Mouse (Mus musculus) neural tube, embryonic 15.5 days (tissue): ENCODE measurements at regions not wholly inside any gene's neighbourhood (a gene's known extent, or its start where the extent isn't known, plus 50 kb on each side); places are given as distances from the start of the nearest gene placed in this dataset.

Experiments
- ATAC-seq: fragments of 200-750 bp; cut with Nextera tagmentation; 2 replicates; pipeline ENCODE4 v1.8.0; 2017; ENCODE audit warnings: mild to moderate bottlenecking, moderate TSS enrichment, moderate library complexity; ENCODE audit not compliant: low FRiP score
- H3K27ac ChIP-seq: fragments of 300-500 bp; sonication (generic); replicated peaks from 2 replicates; pipeline ENCODE4 v1.5.1; 2015; ENCODE audit warnings: mild to moderate bottlenecking, inconsistent platforms
- H3K27me3 ChIP-seq: fragments of 300-500 bp; sonication (generic); replicated peaks from 2 replicates; pipeline ENCODE4 v1.6.1; 2015; ENCODE audit warnings: inconsistent platforms
- H3K36me3 ChIP-seq: fragments of 300-500 bp; sonication (generic); 2 replicates; pipeline ENCODE4 v1.6.1; 2015; ENCODE audit warnings: inconsistent platforms
- H3K4me1 ChIP-seq: fragments of 300-500 bp; sonication (generic); 2 replicates; pipeline ENCODE4 v1.6.1; 2015; ENCODE audit warnings: inconsistent platforms
- H3K4me2 ChIP-seq: fragments of 300-500 bp; sonication (generic); 2 replicates; pipeline ENCODE4 v1.6.1; 2015; ENCODE audit warnings: inconsistent platforms, mild to moderate bottlenecking, moderate library complexity
- H3K4me3 ChIP-seq: fragments of 300-500 bp; sonication (generic); replicated peaks from 2 replicates; pipeline ENCODE4 v1.5.1; 2015; ENCODE audit warnings: mild to moderate bottlenecking, inconsistent platforms
- H3K9ac ChIP-seq: fragments of 300-500 bp; sonication (generic); replicated peaks from 2 replicates; pipeline ENCODE4 v1.6.1; 2015; ENCODE audit warnings: mild to moderate bottlenecking, inconsistent platforms
- H3K9me3 ChIP-seq: fragments of 300-500 bp; sonication (generic); replicated peaks from 2 replicates; pipeline ENCODE4 v1.6.1; 2016; ENCODE audit warnings: inconsistent platforms
- WGBS: fragments of 180-500 bp; shearing (Covaris S2); methylation state at CpG from one replicate; pipeline ENCODE4 v1.1.7; 2015; ENCODE audit warnings: mixed read lengths; 5-methylcytosine and 5-hydroxymethylcytosine counted together

DNA sequence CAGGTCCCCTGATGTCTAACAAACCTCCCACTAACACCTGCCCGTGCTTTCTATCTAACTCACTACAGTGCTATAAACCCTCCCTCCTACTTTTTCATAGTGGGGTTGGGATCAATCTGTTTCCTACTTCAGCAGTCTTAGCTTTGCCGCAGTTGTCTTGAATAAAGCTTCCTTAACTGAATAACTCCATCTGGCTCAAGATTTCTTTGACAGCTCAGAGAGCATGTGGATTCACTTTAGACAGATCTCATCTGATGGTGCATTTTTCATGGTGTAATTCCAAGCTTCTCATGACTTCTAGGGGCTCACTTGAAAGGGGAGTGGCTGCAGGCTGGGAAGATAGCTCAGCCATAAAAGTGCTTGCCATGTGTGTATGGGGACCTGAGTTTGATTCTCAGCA, 313.2 kb upstream of the Dpyd start:
- 83% methylated on average over 2 of the region's 2 CpGs for WGBS
- no peaks in the 10 kb centered on the region for H3K27me3 ChIP-seq
- H3K36me3 ChIP-seq: no peaks in the 10 kb centered on the region

GRCm38 (mm10) chr3:118275917-118276316, 286.0 kb upstream of the Dpyd start:
- Histone ChIP-seq H3K4me1 (no peaks in the 10 kb centered on the region), H3K4me3 (no peak overlapping the region), H3K9me3 (no peaks in the 10 kb centered on the region), H3K27ac (no peak overlapping the region), H3K9ac (no peak overlapping the region), H3K36me3 (no peaks in the 10 kb centered on the region), H3K4me2 (no peak overlapping the region), H3K27me3 (no peaks in the 10 kb centered on the region)
- no peak for ATAC-seq

More for the DNA sequence above, 313.2 kb upstream of the Dpyd start:
- no peak overlapping the region for H3K27ac ChIP-seq
- H3K9me3 ChIP-seq: no peaks in the 10 kb centered on the region
- no peak overlapping the region for H3K4me3 ChIP-seq
- no peak overlapping the region for H3K9ac ChIP-seq
- ATAC-seq: no peak
- H3K4me2 ChIP-seq: no peak overlapping the region
- no peaks in the 10 kb centered on the region for H3K4me1 ChIP-seq

DNA sequence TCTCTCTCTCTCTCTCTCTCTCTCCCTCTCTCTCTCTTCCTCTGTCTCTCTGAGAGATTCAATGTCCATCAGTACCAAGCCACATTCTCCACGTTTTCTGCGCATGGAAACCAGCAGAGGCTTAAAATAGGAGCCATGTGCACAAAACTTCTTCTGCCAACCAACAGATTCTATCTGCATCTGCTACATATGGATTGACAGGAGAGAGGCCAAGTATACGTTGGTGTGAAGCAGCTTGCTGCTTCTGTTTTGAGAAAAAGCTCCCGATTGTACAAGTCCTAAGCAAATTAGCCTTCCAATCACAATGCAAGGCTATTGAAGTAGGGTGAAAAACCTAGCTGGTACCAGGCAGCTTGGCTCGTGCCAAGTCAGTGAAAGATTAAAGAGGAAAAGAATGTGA, 283.7 kb upstream of the Dpyd start:
- H3K27me3 ChIP-seq: no peaks in the 10 kb centered on the region
- ATAC-seq: no peak
- no peak overlapping the region for H3K4me3 ChIP-seq
- H3K27ac ChIP-seq: no peak overlapping the region
- 79% methylated on average over 5 of the region's 5 CpGs for WGBS
- H3K9ac ChIP-seq: no peak overlapping the region
- H3K4me2 ChIP-seq: no peak overlapping the region
- no peaks in the 10 kb centered on the region for H3K36me3 ChIP-seq
- no peaks in the 10 kb centered on the region for H3K4me1 ChIP-seq
- no peaks in the 10 kb centered on the region for H3K9me3 ChIP-seq

- H3K4me1 ChIP-seq: no peaks in the 10 kb centered on the region
- H3K9me3 ChIP-seq: no peaks in the 10 kb centered on the region
- no peaks in the 10 kb centered on the region for H3K36me3 ChIP-seq
- no peak for ATAC-seq
- no peaks in the 10 kb centered on the region for H3K27me3 ChIP-seq
- H3K9ac ChIP-seq: no peak overlapping the region
- H3K4me3 ChIP-seq: no peak overlapping the region
- H3K4me2 ChIP-seq: no peak overlapping the region
- H3K27ac ChIP-seq: no peak overlapping the region
- WGBS: 51% methylated on average over 3 of the region's 3 CpGs
These were observed 275.0 kb upstream of the Dpyd start for GRCm38 (mm10) chr3:118286946-118287345.

DNA sequence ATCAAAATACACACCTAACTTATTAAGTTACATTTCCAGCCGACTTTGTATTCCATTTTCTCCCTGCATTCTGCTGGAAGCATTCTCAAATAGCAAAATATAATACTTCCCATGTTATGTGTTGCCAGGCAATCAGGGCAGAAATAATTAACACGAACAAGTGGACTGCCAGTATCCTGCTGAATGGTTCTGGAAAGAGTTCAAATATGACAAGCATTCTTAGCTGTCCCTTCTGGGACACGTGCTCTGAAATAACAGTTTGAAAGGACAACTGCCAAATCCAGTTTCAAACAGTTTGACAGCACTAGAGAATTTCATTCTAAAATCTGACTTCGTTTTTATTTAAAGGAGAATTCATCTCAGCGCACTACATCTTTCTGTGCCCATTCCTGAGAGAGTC, 236.8 kb upstream of the Dpyd start:
- no peaks in the 10 kb centered on the region for H3K9me3 ChIP-seq
- no peaks in the 10 kb centered on the region for H3K27me3 ChIP-seq
- 75% methylated on average over 5 of the region's 5 CpGs for WGBS
- H3K36me3 ChIP-seq: no peaks in the 10 kb centered on the region
- no peaks in the 10 kb centered on the region for H3K4me1 ChIP-seq
- H3K4me2 ChIP-seq: no peak overlapping the region
- no peak overlapping the region for H3K4me3 ChIP-seq
- ATAC-seq: no peak
- H3K9ac ChIP-seq: no peak overlapping the region
- H3K27ac ChIP-seq: no peak overlapping the region

GRCm38 (mm10) chr3:118328237-118328636, 233.7 kb upstream of the Dpyd start:
- H3K4me2 ChIP-seq: no peak overlapping the region
- H3K36me3 ChIP-seq: no peaks in the 10 kb centered on the region
- no peak overlapping the region for H3K9ac ChIP-seq
- no peak overlapping the region for H3K4me3 ChIP-seq
- no peaks in the 10 kb centered on the region for H3K4me1 ChIP-seq
- H3K9me3 ChIP-seq: no peaks in the 10 kb centered on the region
- 69% methylated on average over 2 of the region's 2 CpGs for WGBS
- no peaks in the 10 kb centered on the region for H3K27me3 ChIP-seq
- H3K27ac ChIP-seq: no peak overlapping the region
- no peak for ATAC-seq

DNA sequence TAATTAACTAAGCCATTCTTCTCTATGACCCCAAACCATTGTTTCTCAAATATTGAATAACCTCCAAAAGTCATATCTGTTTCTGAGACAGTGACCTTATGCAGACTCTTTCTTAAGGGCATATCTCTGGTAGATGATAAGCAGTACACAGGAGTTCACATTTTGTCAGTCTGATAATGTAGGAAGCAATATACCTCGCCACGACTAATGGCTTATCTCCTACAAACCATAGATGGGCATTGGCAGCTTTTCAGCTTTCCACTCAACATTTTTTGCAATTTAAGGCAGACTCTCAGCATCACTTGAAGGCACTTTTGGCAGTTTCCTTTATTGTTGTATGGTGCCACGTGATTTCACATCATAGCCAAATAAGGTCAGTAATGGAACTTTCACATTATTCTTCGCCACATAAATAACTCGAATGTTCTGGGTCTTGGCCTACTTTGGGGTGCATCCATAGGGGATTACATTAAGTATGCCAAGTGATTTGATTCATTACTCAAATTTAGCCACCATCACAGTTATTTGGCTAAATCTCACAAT, 232.7 kb upstream of the Dpyd start:
- Histone ChIP-seq H3K4me3 (no peak overlapping the region), H3K4me1 (no peaks in the 10 kb centered on the region), H3K9me3 (no peaks in the 10 kb centered on the region), H3K4me2 (no peak overlapping the region), H3K27me3 (no peaks in the 10 kb centered on the region), H3K9ac (no peak overlapping the region), H3K27ac (no peak overlapping the region), H3K36me3 (no peaks in the 10 kb centered on the region)
- no peak for ATAC-seq
- 87% methylated on average over 5 of the region's 5 CpGs for WGBS

DNA sequence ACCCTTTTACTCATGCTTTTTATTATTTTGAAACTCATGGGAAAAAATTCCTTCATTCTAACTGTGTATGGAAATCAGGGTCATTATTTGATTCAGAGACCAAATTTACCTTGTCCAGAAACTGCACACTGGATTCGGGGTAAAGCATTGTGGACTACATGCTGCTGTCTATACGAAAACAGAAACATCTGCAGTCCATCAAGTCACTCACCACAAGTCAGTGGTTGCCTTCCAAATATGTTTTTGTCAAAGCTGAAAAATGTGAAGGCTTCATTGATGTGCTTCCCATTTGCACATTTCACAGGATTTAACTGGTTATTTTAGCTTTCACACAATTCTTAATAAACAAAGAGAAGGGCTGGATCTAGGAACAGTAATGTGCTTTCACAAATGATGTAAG, 230.4 kb upstream of the Dpyd start:
- H3K4me3 ChIP-seq: no peak overlapping the region
- no peak overlapping the region for H3K4me2 ChIP-seq
- no peaks in the 10 kb centered on the region for H3K36me3 ChIP-seq
- WGBS: 79% methylated on average over 2 of the region's 2 CpGs
- no peaks in the 10 kb centered on the region for H3K27me3 ChIP-seq
- no peaks in the 10 kb centered on the region for H3K4me1 ChIP-seq
- no peak overlapping the region for H3K9ac ChIP-seq
- H3K27ac ChIP-seq: no peak overlapping the region
- ATAC-seq: no peak
- H3K9me3 ChIP-seq: no peaks in the 10 kb centered on the region

- no peaks in the 10 kb centered on the region for H3K36me3 ChIP-seq
- H3K4me3 ChIP-seq: no peak overlapping the region
- no peak overlapping the region for H3K9ac ChIP-seq
- no peaks in the 10 kb centered on the region for H3K9me3 ChIP-seq
- H3K4me1 ChIP-seq: no peaks in the 10 kb centered on the region
- no peak overlapping the region for H3K27ac ChIP-seq
- no peak for ATAC-seq
- H3K4me2 ChIP-seq: no peak overlapping the region
- H3K27me3 ChIP-seq: no peaks in the 10 kb centered on the region
These were observed 223.2 kb upstream of the Dpyd start for GRCm38 (mm10) chr3:118338716-118339115.

GRCm38 (mm10) chr3:118361741-118362141, 200.2 kb upstream of the Dpyd start:
- Histone ChIP-seq H3K4me1 (no peaks in the 10 kb centered on the region), H3K9ac (no peak overlapping the region), H3K27me3 (no peaks in the 10 kb centered on the region), H3K4me3 (no peak overlapping the region), H3K9me3 (no peaks in the 10 kb centered on the region), H3K36me3 (no peaks in the 10 kb centered on the region), H3K4me2 (no peak overlapping the region), H3K27ac (no peak overlapping the region)
- ATAC-seq: 0 out of 2 replicates have a peak, but pooled peaks have one; percentile 17
- WGBS: 68% methylated on average over 5 of the region's 5 CpGs
